In the genomic region with DNA sequence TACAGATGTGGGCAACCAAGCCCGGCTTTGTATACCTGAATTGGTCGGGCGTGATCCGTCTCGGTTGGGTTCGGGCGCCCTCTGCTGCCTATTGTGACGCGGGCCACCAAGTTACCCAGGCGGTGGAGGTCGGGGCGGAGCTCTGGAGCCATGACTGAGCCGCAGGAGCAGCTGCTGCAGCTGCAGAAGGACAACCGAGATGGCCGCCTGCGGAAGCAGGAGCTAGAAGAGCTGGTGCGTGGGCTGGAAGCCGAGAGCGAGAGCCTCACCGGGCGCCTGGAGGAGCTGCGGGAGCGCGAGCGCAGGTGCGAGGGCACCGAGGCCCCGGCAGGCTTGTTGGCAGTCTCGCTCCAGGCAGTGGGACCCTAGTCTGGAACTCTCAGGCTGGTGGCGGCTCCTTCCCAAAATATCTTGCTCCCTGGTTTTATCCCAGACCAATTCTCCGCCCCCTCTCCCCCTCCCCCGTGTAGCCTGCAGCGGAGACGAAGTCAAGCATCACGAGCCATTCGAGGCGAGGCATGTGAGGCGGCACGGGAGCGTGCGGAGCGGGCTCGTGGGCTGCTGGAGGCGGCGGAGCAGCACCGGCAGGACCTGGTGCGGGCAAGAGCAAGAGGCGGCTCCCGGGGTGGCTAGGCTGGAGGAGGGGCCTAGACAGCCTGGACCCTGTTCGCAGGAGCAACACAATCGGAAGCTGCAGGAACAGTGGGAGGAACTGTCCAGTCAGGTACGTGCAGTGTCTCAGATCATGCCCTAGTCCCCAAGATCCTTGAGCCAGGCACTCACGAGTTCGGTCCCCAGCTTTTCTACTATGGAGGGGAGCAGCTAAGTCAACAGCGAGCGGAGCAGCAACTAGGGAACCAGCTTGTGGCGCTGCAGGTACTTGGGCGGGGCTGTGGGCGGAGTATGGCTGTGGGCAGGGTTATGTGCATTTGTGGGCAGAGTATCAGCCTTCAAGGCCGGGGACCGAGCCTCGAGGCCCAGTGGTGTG, we compare ENCODE assay signal across 8 mouse cellular contexts. TPM values are rescaled to one million over a fixed set of nuclear protein-coding genes. Genes with fewer than 3 reads are reported as not detected.
DNase-seq lines count a peak whose midpoint lies in the region; ATAC-seq and TF ChIP-seq lines count a peak whose summit lies in the region.

No protein-coding gene starts in this region.

- peaks cover 23% of the 10 kb centered on the region for H3K4me1 ChIP-seq in hindbrain, embryonic 10.5 days (replicated peaks)
- H3K4me1 ChIP-seq in lung, postnatal 0 days (ENCODE audit: insufficient read depth, low read depth, low read length): peaks cover 16% of the 10 kb centered on the region

- peak overlapping the region; percentile 68 for H3K4me3 ChIP-seq in hindbrain, embryonic 10.5 days
- H3K4me3 ChIP-seq in lung, postnatal 0 days (ENCODE audit: low read depth, low read length): peak overlapping the region; percentile 46

- H3K36me3 ChIP-seq in hindbrain, embryonic 10.5 days: peaks cover 26% of the 10 kb centered on the region
- peaks cover 8% of the 10 kb centered on the region; the same call in 1 of the 2 replicates for H3K36me3 ChIP-seq in lung, postnatal 0 days (ENCODE audit: insufficient read depth, low read length)

- TF ChIP-seq CTCF in lung, postnatal 0 days (IDR thresholded peaks at IDR 0.05): peak; percentile 96

- ATAC-seq in frontal cortex, adult (ENCODE audit: low TSS enrichment): peak; percentile 70
- ATAC-seq in lung, postnatal 0 days: peak; percentile 93

- peak; percentile 63 for DNase-seq in MEL-GATA-1-ER (ENCODE audit: extremely low read depth, low read depth)
- peak; percentile 87 for DNase-seq in cerebellum, adult 8-10 months
- peak; percentile 95 for DNase-seq in hindbrain, embryonic 10.5 days (ENCODE audit: low spot score)
- peak; percentile 94 for DNase-seq in layer of hippocampus, adult 9-11 months
- peak; percentile 93 for DNase-seq in lung, postnatal 0 days (ENCODE audit: low spot score)
- peak; percentile 91 for DNase-seq in ovary, postnatal 14 days (ENCODE audit: low spot score)
- DNase-seq in thymus, postnatal 14 days: peak; percentile 97

- peak overlapping the region; percentile 86 for H3K27ac ChIP-seq in hindbrain, embryonic 10.5 days
- H3K27ac ChIP-seq in lung, postnatal 0 days (ENCODE audit: low read length): no peak overlapping the region

- H3K4me2 ChIP-seq in lung, postnatal 0 days (replicated peaks; ENCODE audit: low read depth, low read length): peak overlapping the region; percentile 98

- no peak for TF ChIP-seq EP300 in lung, postnatal 0 days (IDR thresholded peaks at IDR 0.05)

- no peak overlapping the region for H3K9ac ChIP-seq in lung, postnatal 0 days (replicated peaks; ENCODE audit: low read depth)

- H3K27me3 ChIP-seq in hindbrain, embryonic 10.5 days (ENCODE audit: insufficient read depth, poor library complexity, severe bottlenecking): peaks cover 41% of the 10 kb centered on the region
- peaks cover 12% of the 10 kb centered on the region; the same call in 1 of the 2 replicates for H3K27me3 ChIP-seq in lung, postnatal 0 days (replicated peaks; ENCODE audit: insufficient read depth, low read length)

- under 1% methylated on average over 62 of the region's 62 CpGs for WGBS in hindbrain, embryonic 10.5 days
- WGBS in lung, postnatal 0 days: 2% methylated on average over 58 of the region's 62 CpGs

- no peaks in the 10 kb centered on the region for H3K9me3 ChIP-seq in hindbrain, embryonic 10.5 days
- no peaks in the 10 kb centered on the region for H3K9me3 ChIP-seq in lung, postnatal 0 days (ENCODE audit: low read length)

RNA-seq across cellular contexts. Expression of a gene that starts 0.6 kb away (rescaled TPM):
- 7.2 and 11.1 TPM in 2 replicates for polyA plus RNA-seq in hindbrain, embryonic 10.5 days (2016; fragmentation: Nextera tagmentation; extraction: Ambion mirVana)
- 7.1 and 7.7 TPM in 2 replicates for polyA plus RNA-seq in lung, postnatal 0 days (2015; fragmentation: Nextera tagmentation; extraction: Ambion mirVana)

RNA-seq across cellular contexts. Expression of a gene that starts 43.1 kb away (rescaled TPM):
- polyA plus RNA-seq in hindbrain, embryonic 10.5 days (2016; fragmentation: Nextera tagmentation; extraction: Ambion mirVana): 16.1 and 18.0 TPM in 2 replicates
- 2.0 and 2.2 TPM in 2 replicates for polyA plus RNA-seq in lung, postnatal 0 days (2015; fragmentation: Nextera tagmentation; extraction: Ambion mirVana)

RNA-seq across cellular contexts. Expression of a gene that starts 54.7 kb away (rescaled TPM):
- polyA plus RNA-seq in hindbrain, embryonic 10.5 days (2016; fragmentation: Nextera tagmentation; extraction: Ambion mirVana): 0.17 and 0.21 TPM in 2 replicates
- 1.2 and 2.1 TPM in 2 replicates for polyA plus RNA-seq in lung, postnatal 0 days (2015; fragmentation: Nextera tagmentation; extraction: Ambion mirVana)
